Mouse (Mus musculus) cerebellum, adult 11 months (tissue): ENCODE measurements around the gene Aasdhppt.

ENCODE experiments used
- DNase-seq: peaks from one replicate; pipeline ENCODE4 v3.0.0; 2022

The Aasdhppt gene

GRCm38 (mm10) chr9:4309351-4310085 lies at the start of gene Aasdhppt, which contains the start of gene Kbtbd3:
Gene Aasdhppt (minus strand): TSS chr9:4309471.
Gene Kbtbd3 (plus strand): TSS chr9:4309833.
- peak; percentile 98 for DNase-seq

GRCm38 (mm10) chr9:4353163-4353562 lies 43.9 kb upstream of the Aasdhppt start:
- no peak for DNase-seq

GRCm38 (mm10) chr9:4318939-4319721 lies 9.9 kb upstream of the Aasdhppt start:
- no peak for DNase-seq

GRCm38 (mm10) chr9:4315746-4316145 lies 6.5 kb upstream of the Aasdhppt start:
- no peak for DNase-seq

GRCm38 (mm10) chr9:4313946-4314345 lies 4.7 kb upstream of the Aasdhppt start:
- peak; percentile 26 for DNase-seq

- DNase-seq = no peak
Measured at GRCm38 (mm10) chr9:4311162-4311561, 1.9 kb upstream of the Aasdhppt start.

- DNase-seq = no peak
Measured at GRCm38 (mm10) chr9:4310706-4311105, 1.4 kb upstream of the Aasdhppt start.

- DNase-seq = no peak
Measured at GRCm38 (mm10) chr9:4308628-4309350, 482 bp downstream of the Aasdhppt start.

GRCm38 (mm10) chr9:4304867-4305266 lies 4.4 kb downstream of the Aasdhppt start:
- no peak for DNase-seq

- DNase-seq = no peak
Measured at GRCm38 (mm10) chr9:4300466-4300865, 8.8 kb downstream of the Aasdhppt start.

GRCm38 (mm10) chr9:4283850-4284249 lies 25.4 kb downstream of the Aasdhppt start:
- DNase-seq = no peak

- DNase-seq = no peak
Measured at GRCm38 (mm10) chr9:4266881-4267280, 42.4 kb downstream of the Aasdhppt start.

- no peak for DNase-seq
Measured at GRCm38 (mm10) chr9:4260746-4261090, 48.6 kb downstream of the Aasdhppt start.

- no peak for DNase-seq
Measured at GRCm38 (mm10) chr9:4259841-4260745, 49.2 kb downstream of the Aasdhppt start.

GRCm38 (mm10) chr9:4259074-4259473 lies 50.2 kb downstream of the Aasdhppt start:
- DNase-seq = no peak
